Mouse (Mus musculus) neural tube, embryonic 11.5 days (tissue): ENCODE measurements at regions not wholly inside any gene's neighbourhood (a gene's known extent, or its start where the extent isn't known, plus 50 kb on each side); places are given as distances from the start of the nearest gene placed in this dataset.

Source experiments
- ATAC-seq: fragments of 200-750 bp; cut with Nextera tagmentation; 2 replicates; pipeline ENCODE4 v1.8.0; 2017; ENCODE audit warnings: moderate number of reproducible peaks, mild to moderate bottlenecking, moderate TSS enrichment, moderate library complexity; ENCODE audit not compliant: insufficient read depth, low FRiP score, low TSS enrichment
- DNase-seq: peaks from one replicate; pipeline ENCODE4 v3.0.0-alpha.2; 2015; ENCODE audit warnings: low spot score
- H3K27ac ChIP-seq: fragments of 300-500 bp; sonication (generic); 2 replicates; pipeline ENCODE4 v1.5.1; 2014; ENCODE audit warnings: low read depth, mild to moderate bottlenecking, low read length
- H3K27me3 ChIP-seq: fragments of 300-500 bp; sonication (generic); 2 replicates; pipeline ENCODE4 v1.6.1; 2014; ENCODE audit warnings: mild to moderate bottlenecking, low read length, mixed read lengths; ENCODE audit not compliant: control insufficient read depth, insufficient read depth
- H3K36me3 ChIP-seq: fragments of 300-500 bp; sonication (generic); 2 replicates; pipeline ENCODE4 v1.6.1; 2014; ENCODE audit warnings: mild to moderate bottlenecking, low read length, moderate library complexity, mixed read lengths; ENCODE audit not compliant: control insufficient read depth, insufficient read depth
- H3K4me1 ChIP-seq: fragments of 300-500 bp; sonication (generic); 2 replicates; pipeline ENCODE4 v1.6.1; 2014; ENCODE audit warnings: low read length, mixed read lengths; ENCODE audit not compliant: control insufficient read depth, insufficient read depth
- H3K4me2 ChIP-seq: fragments of 300-500 bp; sonication (generic); 2 replicates; pipeline ENCODE4 v1.6.1; 2014; ENCODE audit warnings: low read depth, mild to moderate bottlenecking, moderate library complexity
- H3K4me3 ChIP-seq: fragments of 300-500 bp; sonication (generic); 2 replicates; pipeline ENCODE4 v1.5.1; 2014; ENCODE audit warnings: low read depth, low read length
- H3K9ac ChIP-seq: fragments of 300-500 bp; sonication (generic); 2 replicates; pipeline ENCODE4 v1.6.1; 2014; ENCODE audit warnings: mild to moderate bottlenecking, low read length
- H3K9me3 ChIP-seq: fragments of 300-500 bp; sonication (generic); 2 replicates; pipeline ENCODE4 v1.6.1; 2016; ENCODE audit warnings: low read length; ENCODE audit not compliant: control insufficient read depth
- WGBS: fragments of 180-500 bp; shearing (Covaris S2); extraction: QIAGEN DNeasy Blood & Tissue Kit; methylation state at CpG from one replicate; pipeline ENCODE4 v1.1.7; 2014; 5-methylcytosine and 5-hydroxymethylcytosine counted together

GRCm38 (mm10) chr13:44212356-44212755, 427.8 kb downstream of the Cd83 start:
- 75% methylated on average over 4 of the region's 4 CpGs for WGBS
- Histone ChIP-seq H3K4me2 (no peak overlapping the region), H3K27ac (no peak overlapping the region), H3K4me1 (peaks cover 17% of the 10 kb centered on the region), H3K36me3 (no peaks in the 10 kb centered on the region), H3K27me3 (0 out of 2 replicates have a peak, but pooled peaks cover 2% of the 10 kb centered on the region), H3K9me3 (no peaks in the 10 kb centered on the region), H3K4me3 (no peak overlapping the region), H3K9ac (no peak overlapping the region)
- DNase-seq (no peak), ATAC-seq (no peak)

GRCm38 (mm10) chr13:44212936-44213335, 428.4 kb downstream of the Cd83 start:
- no peak for ATAC-seq
- peaks cover 17% of the 10 kb centered on the region for H3K4me1 ChIP-seq
- no peaks in the 10 kb centered on the region for H3K36me3 ChIP-seq
- H3K9ac ChIP-seq = no peak overlapping the region
- no peaks in the 10 kb centered on the region for H3K9me3 ChIP-seq
- 53% methylated on average over 11 of the region's 11 CpGs for WGBS
- DNase-seq = no peak
- no peak overlapping the region for H3K4me2 ChIP-seq
- H3K27me3 ChIP-seq = 0 out of 2 replicates have a peak, but pooled peaks cover 2% of the 10 kb centered on the region
- no peak overlapping the region for H3K27ac ChIP-seq
- no peak overlapping the region for H3K4me3 ChIP-seq

DNA sequence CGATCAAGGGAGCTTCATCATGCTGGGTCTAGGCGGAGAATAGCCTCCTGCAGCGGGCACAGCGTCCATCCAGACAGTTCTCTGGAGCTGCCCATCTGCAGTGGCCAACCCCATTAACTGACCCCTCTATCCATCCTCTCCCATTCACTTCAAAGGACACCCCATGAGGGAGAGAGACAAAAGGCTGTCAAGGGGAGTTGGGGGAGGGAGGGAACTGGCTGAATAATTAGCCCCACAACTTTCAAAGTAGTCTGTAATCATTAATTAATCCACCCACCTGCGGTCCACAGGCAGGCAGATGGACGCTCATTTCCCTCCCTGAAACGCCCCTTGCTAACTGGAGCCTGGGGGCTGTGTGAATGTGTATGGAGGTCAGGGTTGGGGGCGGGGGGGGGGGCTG, 433.7 kb downstream of the Cd83 start:
- Histone ChIP-seq H3K9me3 (no peaks in the 10 kb centered on the region), H3K4me2 (no peak overlapping the region), H3K4me3 (no peak overlapping the region), H3K27ac (no peak overlapping the region), H3K27me3 (no peaks in the 10 kb centered on the region), H3K36me3 (no peaks in the 10 kb centered on the region), H3K4me1 (peaks cover 14% of the 10 kb centered on the region), H3K9ac (no peak overlapping the region)
- DNase-seq (no peak), ATAC-seq (no peak)
- 13% methylated on average over 8 of the region's 8 CpGs for WGBS

DNA sequence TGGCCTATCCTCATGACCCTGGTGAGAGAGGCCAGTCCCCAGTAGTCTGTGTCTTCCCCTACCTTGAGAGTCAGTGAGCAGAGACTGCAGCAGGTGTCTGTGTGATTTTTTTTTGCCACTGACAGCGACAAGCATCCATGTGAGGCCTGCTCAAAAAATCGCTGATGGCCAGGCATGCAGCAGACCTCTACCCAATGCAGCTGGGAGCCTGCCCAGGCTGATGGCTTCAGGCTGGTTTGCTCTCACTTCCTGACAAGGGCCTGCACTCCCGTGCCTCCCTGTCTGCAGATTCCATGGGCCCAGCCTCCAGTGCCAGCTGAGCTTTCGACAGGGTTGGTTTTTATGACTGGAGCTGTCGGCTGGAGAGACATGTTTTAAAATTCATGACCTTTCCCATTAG, 437.1 kb downstream of the Cd83 start:
- ATAC-seq (no peak), DNase-seq (no peak)
- no peaks in the 10 kb centered on the region for H3K9me3 ChIP-seq
- 28% methylated on average over 5 of the region's 5 CpGs for WGBS
- no peaks in the 10 kb centered on the region for H3K27me3 ChIP-seq
- no peaks in the 10 kb centered on the region for H3K36me3 ChIP-seq
- H3K4me2 ChIP-seq = no peak overlapping the region
- H3K27ac ChIP-seq = no peak overlapping the region
- H3K9ac ChIP-seq = peak overlapping the region; percentile 14; the same call in 1 of the 2 replicates
- H3K4me1 ChIP-seq = peaks cover 10% of the 10 kb centered on the region
- no peak overlapping the region for H3K4me3 ChIP-seq

DNA sequence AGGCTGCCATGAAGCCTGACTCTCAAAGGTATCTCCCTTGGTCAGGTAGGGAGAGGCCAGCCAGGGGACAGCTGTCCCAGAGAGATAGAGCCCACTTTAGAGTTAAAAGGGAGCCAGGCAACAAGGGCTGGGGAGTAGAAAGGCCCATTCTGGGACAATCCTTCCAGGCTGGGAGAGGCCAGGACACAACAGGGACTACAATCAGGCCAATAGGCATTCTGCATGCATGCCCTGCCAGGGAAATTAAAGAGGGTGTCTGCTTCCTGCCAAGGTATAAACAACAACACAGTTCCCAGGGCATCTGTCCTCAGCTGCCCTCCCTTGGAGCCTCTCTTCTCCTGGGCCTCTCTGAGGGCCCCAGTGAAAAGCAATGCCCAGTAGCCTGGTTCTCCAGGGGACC, 437.8 kb downstream of the Cd83 start:
- DNase-seq = no peak
- Histone ChIP-seq H3K9me3 (no peaks in the 10 kb centered on the region), H3K27ac (peak overlapping the region; percentile 44; the same call in 1 of the 2 replicates), H3K27me3 (no peaks in the 10 kb centered on the region), H3K4me3 (no peak overlapping the region), H3K4me2 (no peak overlapping the region), H3K9ac (no peak overlapping the region), H3K4me1 (peaks cover 10% of the 10 kb centered on the region), H3K36me3 (no peaks in the 10 kb centered on the region)
- no peak for ATAC-seq

DNA sequence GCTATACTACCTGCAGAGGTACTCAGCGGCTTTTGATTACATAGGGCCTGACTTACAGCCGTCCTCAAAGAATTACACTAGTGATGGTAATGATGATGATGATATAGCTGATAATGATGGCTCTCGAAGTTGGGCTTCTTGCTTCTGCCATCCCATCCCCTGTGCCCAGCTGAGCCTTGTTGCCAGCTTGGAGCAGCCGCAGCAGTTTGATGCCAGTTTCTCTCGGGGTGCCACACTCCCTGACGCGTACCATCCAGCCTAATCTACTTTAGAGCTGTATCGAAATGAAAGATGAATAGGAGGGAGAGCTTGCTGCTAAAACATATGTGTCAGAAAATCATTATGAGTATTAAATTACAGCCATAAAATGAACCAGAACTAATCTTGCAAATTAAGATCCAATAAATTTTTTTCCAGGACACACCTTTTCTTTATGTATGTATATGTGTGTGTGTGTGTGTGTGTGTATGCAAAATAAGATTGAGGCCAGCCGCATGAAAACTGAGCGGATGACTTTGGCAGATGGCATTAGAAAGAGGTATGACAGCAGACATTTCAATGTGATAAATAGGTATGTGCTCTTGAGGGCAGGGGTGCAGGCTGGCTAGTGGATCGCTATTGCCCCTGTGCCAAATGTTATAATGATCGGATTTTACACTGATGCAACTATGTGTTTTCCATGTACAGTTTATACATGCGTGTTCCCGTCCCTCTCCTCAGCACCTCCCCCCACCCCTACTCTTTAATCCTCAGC, 443.3 kb downstream of the Cd83 start:
- no peak overlapping the region for H3K27ac ChIP-seq
- no peak overlapping the region for H3K9ac ChIP-seq
- H3K36me3 ChIP-seq = no peaks in the 10 kb centered on the region
- no peaks in the 10 kb centered on the region for H3K9me3 ChIP-seq
- peaks cover 26% of the 10 kb centered on the region for H3K4me1 ChIP-seq
- H3K27me3 ChIP-seq = no peaks in the 10 kb centered on the region
- H3K4me2 ChIP-seq = no peak overlapping the region
- WGBS = 66% methylated on average over 14 of the region's 14 CpGs
- no peak for DNase-seq
- no peak overlapping the region for H3K4me3 ChIP-seq
- ATAC-seq = no peak

DNA sequence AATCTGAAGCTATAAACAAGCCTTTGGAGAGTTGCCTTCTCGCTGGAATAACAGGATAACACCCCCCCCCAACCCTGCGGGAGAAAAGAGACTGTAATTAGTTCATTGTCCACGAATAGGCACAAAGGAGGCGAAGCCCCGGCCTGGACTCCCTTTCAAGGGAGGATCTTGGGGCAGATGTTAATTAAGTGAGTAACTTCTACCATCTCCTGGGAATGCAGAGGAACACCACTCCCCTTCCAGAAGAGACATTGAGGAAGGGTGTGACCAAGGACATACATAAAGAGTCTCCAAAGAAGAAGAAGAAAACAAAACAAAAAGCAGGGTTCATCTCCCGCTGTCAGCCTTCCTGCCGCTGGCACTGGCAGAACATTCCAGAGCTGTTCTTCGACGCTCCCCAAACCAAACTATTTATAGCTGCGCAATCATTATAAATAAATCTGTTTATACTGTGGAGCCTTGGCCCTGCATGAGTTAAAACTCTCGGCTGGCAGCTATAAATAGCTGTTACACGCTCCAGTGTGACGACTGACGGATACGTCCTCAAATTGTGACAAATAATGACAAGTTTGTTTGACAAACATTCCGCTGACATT, 444.1 kb downstream of the Cd83 start:
- 16% methylated on average over 16 of the region's 16 CpGs for WGBS
- Histone ChIP-seq H3K9me3 (no peaks in the 10 kb centered on the region), H3K9ac (no peak overlapping the region), H3K27ac (no peak overlapping the region), H3K4me2 (no peak overlapping the region; the same call in 1 of the 2 replicates), H3K4me1 (peaks cover 26% of the 10 kb centered on the region), H3K4me3 (no peak overlapping the region), H3K36me3 (no peaks in the 10 kb centered on the region), H3K27me3 (no peaks in the 10 kb centered on the region)
- ATAC-seq (no peak), DNase-seq (no peak)

DNA sequence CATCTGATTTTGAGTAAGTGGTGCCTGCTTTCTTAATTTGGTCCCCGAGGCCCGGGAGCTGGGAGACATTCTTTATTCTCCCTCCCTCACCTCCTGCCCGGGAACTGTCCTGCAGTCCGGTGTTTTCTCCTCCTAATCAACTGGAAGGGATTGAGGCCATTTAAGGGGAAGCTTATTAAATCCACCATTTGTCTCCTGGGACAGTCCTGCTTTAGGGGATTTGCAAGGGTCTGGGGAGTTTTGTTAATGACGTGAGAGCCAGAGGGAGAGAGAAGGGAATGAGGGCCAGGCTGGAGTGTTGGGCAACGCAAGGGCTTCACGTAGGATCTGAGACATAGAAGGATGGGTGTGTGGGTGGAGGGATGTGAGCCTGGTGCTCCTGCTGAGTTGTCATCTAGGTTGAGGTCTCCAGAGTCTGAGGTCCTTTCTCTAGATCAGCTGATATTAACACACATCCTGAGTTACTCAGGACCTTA, 444.6 kb downstream of the Cd83 start:
- no peaks in the 10 kb centered on the region for H3K9me3 ChIP-seq
- no peak for DNase-seq
- WGBS = 15% methylated on average over 7 of the region's 7 CpGs
- H3K27me3 ChIP-seq = no peaks in the 10 kb centered on the region
- no peak overlapping the region for H3K27ac ChIP-seq
- no peak for ATAC-seq
- peaks cover 26% of the 10 kb centered on the region for H3K4me1 ChIP-seq
- H3K9ac ChIP-seq = no peak overlapping the region
- no peak overlapping the region; the same call in 1 of the 2 replicates for H3K4me2 ChIP-seq
- no peaks in the 10 kb centered on the region for H3K36me3 ChIP-seq
- no peak overlapping the region for H3K4me3 ChIP-seq

GRCm38 (mm10) chr13:44231403-44231802, 446.8 kb downstream of the Cd83 start:
- Histone ChIP-seq H3K9me3 (no peaks in the 10 kb centered on the region), H3K36me3 (no peaks in the 10 kb centered on the region), H3K4me3 (no peak overlapping the region), H3K9ac (no peak overlapping the region), H3K27me3 (no peaks in the 10 kb centered on the region), H3K4me2 (no peak overlapping the region), H3K4me1 (peaks cover 26% of the 10 kb centered on the region), H3K27ac (no peak overlapping the region)
- ATAC-seq (no peak), DNase-seq (no peak)
- WGBS = 47% methylated on average over 4 of the region's 4 CpGs
